Comparison of ENCODE assay signal across 8 mouse cellular contexts in the genomic region with DNA sequence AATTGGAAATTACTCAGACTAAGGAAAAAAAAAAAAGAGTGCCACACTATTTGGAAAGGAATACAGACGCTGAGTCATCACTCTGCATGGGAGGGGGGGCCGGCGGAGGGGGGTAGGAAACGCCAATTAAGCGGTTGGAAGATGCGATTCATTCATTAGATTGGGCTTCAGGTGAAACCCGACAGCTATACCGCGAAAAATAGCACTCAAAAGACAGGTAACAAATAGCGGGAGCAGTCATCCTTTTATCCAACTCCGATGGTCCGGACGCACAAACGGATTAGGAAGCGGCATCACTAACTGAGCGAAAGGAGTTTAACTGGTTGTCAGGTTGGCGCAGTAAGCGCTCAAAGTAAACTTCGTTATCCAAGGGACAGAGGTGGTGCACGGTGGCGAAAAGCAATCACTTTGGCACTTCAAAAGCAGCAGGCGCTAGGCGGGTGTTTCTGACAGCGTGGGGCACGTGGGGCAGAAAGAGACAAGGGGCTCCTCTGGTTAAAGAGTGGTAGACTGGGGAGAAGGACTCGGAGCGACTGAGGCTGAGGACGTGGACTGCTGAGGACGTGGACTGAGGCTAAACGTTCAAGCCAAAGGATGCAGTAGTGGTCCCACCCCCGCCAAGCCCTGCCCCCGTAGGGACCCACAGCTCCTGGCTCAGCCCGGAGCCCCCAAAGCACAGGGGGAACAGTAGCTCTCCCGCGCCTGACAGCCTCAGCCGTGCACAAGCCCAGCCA. TPM values are rescaled to one million over a fixed set of nuclear protein-coding genes. Genes with fewer than 3 reads are reported as not detected.
DNase-seq lines count a peak whose midpoint lies in the region; ATAC-seq lines count a peak whose summit lies in the region.

No protein-coding gene starts in this region.

- peak overlapping the region; percentile 84 for H3K27ac ChIP-seq in embryonic facial prominence, embryonic 11.5 days (replicated peaks; ENCODE audit: low read depth, low read length)
- peak overlapping the region; percentile 95 for H3K27ac ChIP-seq in heart, embryonic 12.5 days (ENCODE audit: poor library complexity, severe bottlenecking)
- H3K27ac ChIP-seq in liver, embryonic 15.5 days (replicated peaks) = peak overlapping the region; percentile 93
- H3K27ac ChIP-seq in neural tube, embryonic 15.5 days (replicated peaks) = peak overlapping the region; percentile 96

- H3K4me1 ChIP-seq in embryonic facial prominence, embryonic 11.5 days (ENCODE audit: control insufficient read depth, insufficient read depth, low read length) = no peaks in the 10 kb centered on the region
- H3K4me1 ChIP-seq in heart, embryonic 12.5 days (replicated peaks) = peaks cover 12% of the 10 kb centered on the region
- H3K4me1 ChIP-seq in liver, embryonic 15.5 days (replicated peaks) = peaks cover 24% of the 10 kb centered on the region
- peaks cover 25% of the 10 kb centered on the region for H3K4me1 ChIP-seq in neural tube, embryonic 15.5 days

- H3K36me3 ChIP-seq in embryonic facial prominence, embryonic 11.5 days (replicated peaks; ENCODE audit: control insufficient read depth, insufficient read depth, low read depth, low read length) = no peaks in the 10 kb centered on the region
- H3K36me3 ChIP-seq in heart, embryonic 12.5 days = no peaks in the 10 kb centered on the region
- no peaks in the 10 kb centered on the region for H3K36me3 ChIP-seq in liver, embryonic 15.5 days (replicated peaks)
- no peaks in the 10 kb centered on the region for H3K36me3 ChIP-seq in neural tube, embryonic 15.5 days

- ATAC-seq in embryonic facial prominence, embryonic 11.5 days (replicated peaks; ENCODE audit: insufficient number of reproducible peaks, low FRiP score, low TSS enrichment, low read depth) = no peak; the same call in 1 of the 2 replicates
- ATAC-seq in heart, embryonic 12.5 days (ENCODE audit: insufficient number of reproducible peaks, low FRiP score) = peak; percentile 3
- no peak for ATAC-seq in liver, embryonic 15.5 days (ENCODE audit: insufficient read depth)
- no peak for ATAC-seq in neural tube, embryonic 15.5 days (ENCODE audit: low FRiP score)

- DNase-seq in 3T3-L1 (ENCODE audit: low read depth, low spot score) (peak; percentile 68), ZHBTc4 (ENCODE audit: low read depth, low spot score) (peak; percentile 59)
- peak; percentile 10 for DNase-seq in embryonic facial prominence, embryonic 11.5 days (ENCODE audit: low spot score)
- DNase-seq in kidney, postnatal 10 days = peak; percentile 62
- DNase-seq in thymus, postnatal 14 days = peak; percentile 64

- H3K4me2 ChIP-seq in embryonic facial prominence, embryonic 11.5 days (ENCODE audit: low read depth, low read length) = peak overlapping the region; percentile 70
- H3K4me2 ChIP-seq in heart, embryonic 12.5 days = peak overlapping the region; percentile 92
- H3K4me2 ChIP-seq in liver, embryonic 15.5 days = peak overlapping the region; percentile 96
- peak overlapping the region; percentile 82 for H3K4me2 ChIP-seq in neural tube, embryonic 15.5 days

- H3K4me3 ChIP-seq in embryonic facial prominence, embryonic 11.5 days (ENCODE audit: low read depth, low read length) = peak overlapping the region; percentile 82
- H3K4me3 ChIP-seq in heart, embryonic 12.5 days = peak overlapping the region; percentile 96
- H3K4me3 ChIP-seq in liver, embryonic 15.5 days (replicated peaks) = peak overlapping the region; percentile 79
- H3K4me3 ChIP-seq in neural tube, embryonic 15.5 days (replicated peaks) = peak overlapping the region; percentile 90

- peak overlapping the region; percentile 95 for H3K9ac ChIP-seq in embryonic facial prominence, embryonic 11.5 days (replicated peaks; ENCODE audit: low read length)
- peak overlapping the region; percentile 95 for H3K9ac ChIP-seq in heart, embryonic 12.5 days
- peak overlapping the region; percentile 89 for H3K9ac ChIP-seq in liver, embryonic 15.5 days
- H3K9ac ChIP-seq in neural tube, embryonic 15.5 days (replicated peaks) = peak overlapping the region; percentile 91

- no peaks in the 10 kb centered on the region for H3K9me3 ChIP-seq in embryonic facial prominence, embryonic 11.5 days (replicated peaks; ENCODE audit: control insufficient read depth, low read length)
- no peaks in the 10 kb centered on the region for H3K9me3 ChIP-seq in heart, embryonic 12.5 days (replicated peaks)
- H3K9me3 ChIP-seq in liver, embryonic 15.5 days (replicated peaks) = no peaks in the 10 kb centered on the region
- H3K9me3 ChIP-seq in neural tube, embryonic 15.5 days (replicated peaks) = no peaks in the 10 kb centered on the region

- under 1% methylated on average over 36 of the region's 36 CpGs for WGBS in embryonic facial prominence, embryonic 11.5 days
- under 1% methylated on average over 36 of the region's 36 CpGs for WGBS in heart, embryonic 12.5 days
- WGBS in liver, embryonic 15.5 days (ENCODE audit: insufficient replicate concordance) = under 1% methylated on average over 36 of the region's 36 CpGs
- under 1% methylated on average over 36 of the region's 36 CpGs for WGBS in neural tube, embryonic 15.5 days

- no peaks in the 10 kb centered on the region for H3K27me3 ChIP-seq in embryonic facial prominence, embryonic 11.5 days (ENCODE audit: control insufficient read depth, insufficient read depth, low read length)
- no peaks in the 10 kb centered on the region for H3K27me3 ChIP-seq in heart, embryonic 12.5 days (replicated peaks)
- H3K27me3 ChIP-seq in liver, embryonic 15.5 days = no peaks in the 10 kb centered on the region
- H3K27me3 ChIP-seq in neural tube, embryonic 15.5 days (replicated peaks) = no peaks in the 10 kb centered on the region

RNA-seq across cellular contexts. Expression of gene Tial1, which starts 1.2 kb away (rescaled TPM):
- polyA plus RNA-seq in embryonic facial prominence, embryonic 11.5 days (2014; fragmentation: Nextera tagmentation; extraction: Ambion mirVana) = 41.6 and 43.0 TPM in 2 replicates
- 20.6 and 21.9 TPM in 2 replicates for polyA plus RNA-seq in heart, embryonic 12.5 days (2016; fragmentation: Nextera tagmentation; extraction: Ambion mirVana)
- 9.3 and 10.2 TPM in 2 replicates for polyA plus RNA-seq in liver, embryonic 15.5 days (2015; fragmentation: Nextera tagmentation; extraction: Ambion mirVana)
- 26.3 and 26.9 TPM in 2 replicates for polyA plus RNA-seq in neural tube, embryonic 15.5 days (2015; fragmentation: Nextera tagmentation; extraction: Ambion mirVana)

RNA-seq across cellular contexts. Expression of gene Rgs10, which starts 41.7 kb away (rescaled TPM):
- 15.0 and 16.7 TPM in 2 replicates for polyA plus RNA-seq in embryonic facial prominence, embryonic 11.5 days (2014; fragmentation: Nextera tagmentation; extraction: Ambion mirVana)
- polyA plus RNA-seq in heart, embryonic 12.5 days (2016; fragmentation: Nextera tagmentation; extraction: Ambion mirVana) = 13.3 and 14.0 TPM in 2 replicates
- 29.0 and 34.5 TPM in 2 replicates for polyA plus RNA-seq in liver, embryonic 15.5 days (2015; fragmentation: Nextera tagmentation; extraction: Ambion mirVana)
- 52.9 and 60.1 TPM in 2 replicates for polyA plus RNA-seq in neural tube, embryonic 15.5 days (2015; fragmentation: Nextera tagmentation; extraction: Ambion mirVana)

Comparison
In these comparisons a context has a peak if more than half of its experiments do, and no peak if none do; other contexts are left out.
1. DNase-seq: peak in every context shown above with its lines; median percentile 68 in 3T3-L1; 64 in thymus, postnatal 14 days; 62 in kidney, postnatal 10 days; 59 in ZHBTc4; 10 in embryonic facial prominence, embryonic 11.5 days.